Mouse (Mus musculus) ZHBTc4 (cell line): Measurements from ENCODE around the gene Oxtr.

Source experiments
- DNase-seq: peaks from one replicate; pipeline ENCODE4 v3.0.0-alpha.2; 2011; ENCODE audit warnings: low read depth, low spot score

Gene Oxtr

GRCm38 (mm10) chr6:112489910-112490559, at the start of gene Oxtr:
Oxtr (minus strand) TSS chr6:112489943.
- no peak for DNase-seq

DNA sequence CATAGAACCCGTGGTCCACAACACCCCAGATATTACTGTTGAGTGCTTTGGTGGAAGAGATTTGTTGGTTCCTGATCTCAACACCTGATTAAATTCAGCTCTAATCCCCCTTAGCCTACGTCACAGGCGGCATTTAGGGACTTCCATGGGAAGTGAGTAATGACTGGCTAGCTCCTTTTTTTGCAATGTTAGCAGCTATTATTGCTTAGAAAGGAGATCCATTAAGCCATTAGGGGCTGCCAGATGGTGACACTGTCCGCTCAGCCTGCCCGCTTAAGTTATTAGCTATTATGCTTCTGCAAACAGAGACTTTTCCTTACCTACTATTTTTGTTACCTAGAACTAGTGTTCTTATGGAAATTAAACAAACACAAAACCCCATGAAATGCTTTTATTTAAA, 35.7 kb upstream of the Oxtr start:
- no peak for DNase-seq

DNA sequence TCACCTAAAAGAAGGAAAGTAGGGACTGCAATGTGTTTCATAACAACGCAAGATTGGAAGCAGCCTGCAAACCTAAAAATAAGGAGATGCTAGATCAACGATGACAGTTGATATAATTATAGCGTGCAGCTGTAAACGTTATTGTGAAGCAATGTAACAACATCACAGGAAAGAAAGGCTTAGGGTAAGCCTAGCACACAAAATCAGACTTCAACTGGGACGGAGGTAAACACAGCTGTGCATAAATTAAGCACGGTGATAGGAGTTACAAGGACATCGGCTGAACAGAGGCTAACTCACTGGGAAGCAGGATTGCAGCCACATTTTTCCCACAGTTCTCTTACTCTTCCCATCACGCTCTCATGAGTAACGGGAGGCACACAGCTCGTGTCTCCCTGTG, 34.7 kb upstream of the Oxtr start:
- DNase-seq, result no peak

- DNase-seq, result no peak
Measured at GRCm38 (mm10) chr6:112517991-112518390, 28.2 kb upstream of the Oxtr start.

DNA sequence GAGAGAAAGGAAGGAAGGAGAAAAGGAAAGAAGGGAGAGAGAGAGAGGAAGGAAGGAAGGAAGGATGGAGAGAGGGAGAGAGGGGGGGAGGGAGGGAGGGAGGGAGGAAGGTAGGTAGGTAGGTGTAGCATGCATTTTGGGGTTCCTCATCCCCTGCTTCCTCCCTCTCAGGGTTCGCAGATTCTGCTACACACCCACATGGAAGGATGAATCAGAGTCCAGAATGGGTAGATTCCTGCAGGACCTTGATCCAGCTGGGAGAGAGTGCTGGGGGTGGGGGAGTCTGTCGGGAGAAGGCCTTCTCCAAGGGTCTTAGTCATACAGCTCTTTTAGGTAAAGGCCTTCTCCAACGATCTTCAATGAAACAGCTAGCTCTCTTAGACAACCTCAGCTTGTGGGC, 27.8 kb upstream of the Oxtr start:
- no peak for DNase-seq

- peak; percentile 59 for DNase-seq
Measured at GRCm38 (mm10) chr6:112516496-112516895, 26.8 kb upstream of the Oxtr start.

DNA sequence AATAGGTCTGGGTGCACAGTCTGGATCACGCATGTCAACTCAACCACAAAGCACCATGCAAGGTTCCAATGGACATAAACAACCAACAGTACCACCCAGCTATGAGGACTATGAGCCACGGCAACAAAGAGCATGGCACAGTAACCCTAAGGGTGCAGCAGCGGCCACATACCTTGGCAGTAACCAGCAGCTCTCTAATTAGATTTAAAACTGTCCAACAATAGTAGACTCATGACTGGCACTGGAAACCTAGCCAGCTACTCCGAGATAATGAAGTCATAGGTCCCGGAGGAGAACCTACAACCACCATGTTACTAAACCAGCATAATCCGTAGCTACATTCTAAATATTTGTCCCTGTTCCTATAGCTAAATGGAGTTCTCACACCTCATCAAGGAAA, 24.8 kb upstream of the Oxtr start:
- no peak for DNase-seq

- DNase-seq, result no peak
Measured at GRCm38 (mm10) chr6:112510346-112510745, 20.6 kb upstream of the Oxtr start.

- no peak for DNase-seq
Measured at GRCm38 (mm10) chr6:112509590-112510131, 19.9 kb upstream of the Oxtr start.

DNA sequence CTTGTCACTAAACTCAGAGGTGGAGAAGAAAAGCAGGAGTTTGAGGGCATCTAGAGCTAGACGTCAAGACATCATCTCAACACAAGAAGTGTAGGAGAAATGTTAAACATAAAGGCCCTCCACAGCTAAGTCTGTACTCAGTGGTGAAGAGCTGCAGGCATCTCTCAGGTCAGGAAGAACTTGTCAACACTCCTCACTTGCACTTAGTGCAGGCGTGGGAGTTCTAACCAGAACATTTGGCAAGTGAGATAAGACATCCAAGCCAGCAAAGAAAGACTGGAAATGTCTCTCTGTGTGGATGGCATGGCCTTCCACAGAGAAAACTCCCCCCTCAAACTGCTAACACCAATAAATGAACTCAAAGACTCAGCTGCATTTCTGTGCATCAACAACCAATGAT, 17.9 kb upstream of the Oxtr start:
- DNase-seq, result no peak

GRCm38 (mm10) chr6:112501156-112501555, 11.4 kb upstream of the Oxtr start:
- no peak for DNase-seq

DNA sequence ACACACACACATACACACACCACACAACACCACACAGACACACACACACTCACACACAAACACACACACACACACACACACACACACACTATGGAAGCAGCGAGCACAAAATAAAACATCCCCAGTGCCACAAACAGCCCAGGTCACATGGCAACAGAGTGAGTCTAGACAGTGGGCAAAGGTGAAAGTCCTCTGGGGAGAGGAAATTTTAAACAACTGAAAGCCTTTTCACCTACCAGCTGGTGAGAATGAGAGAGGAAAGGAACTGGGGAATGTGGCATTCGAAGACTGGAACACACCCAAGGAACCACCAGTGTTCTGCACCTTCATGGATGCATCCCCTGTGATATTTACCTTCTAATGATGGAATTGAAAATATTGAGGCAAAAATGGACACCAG, 9.7 kb upstream of the Oxtr start:
- no peak for DNase-seq

DNA sequence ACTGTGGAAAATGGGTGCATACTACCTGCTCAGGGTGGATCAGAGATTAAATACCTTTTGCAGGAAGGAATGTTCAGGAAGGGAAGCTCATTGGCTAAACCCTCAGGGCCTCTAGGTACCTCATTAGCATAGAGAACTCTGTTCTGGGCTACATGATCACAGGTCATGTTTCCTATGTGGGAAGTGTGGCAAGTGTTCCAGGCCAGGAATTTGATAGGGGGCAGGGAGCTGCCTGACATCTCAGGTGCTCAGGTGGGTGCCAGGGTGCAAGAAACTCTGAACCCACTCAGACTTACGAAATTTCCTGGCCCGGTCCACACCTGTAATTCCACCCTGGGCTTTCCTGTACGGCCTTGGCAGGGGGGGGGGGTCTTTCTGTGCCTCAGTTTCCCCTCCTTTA, 9.0 kb upstream of the Oxtr start:
- no peak for DNase-seq

DNA sequence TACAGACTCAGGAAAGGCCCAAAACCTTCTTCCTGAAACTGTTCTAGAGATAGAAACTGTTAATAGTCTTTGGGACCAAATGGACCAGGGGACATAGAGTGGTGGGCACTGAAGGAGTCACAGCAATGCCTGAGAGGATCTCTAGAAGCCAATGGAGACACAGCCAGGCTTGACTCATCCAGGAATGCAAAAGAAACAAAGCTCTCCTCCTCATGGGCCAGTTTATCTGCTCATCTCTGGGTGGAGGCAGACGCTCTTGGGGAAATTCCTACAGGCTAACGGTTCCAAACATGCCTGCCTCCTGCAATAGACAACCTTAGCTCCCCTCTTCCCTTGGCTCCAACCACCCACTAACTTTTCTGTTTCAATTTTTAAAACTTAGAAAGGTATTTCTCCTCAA, 7.7 kb upstream of the Oxtr start:
- DNase-seq, result no peak

- no peak for DNase-seq
Measured at GRCm38 (mm10) chr6:112496291-112497060, 6.7 kb upstream of the Oxtr start.

GRCm38 (mm10) chr6:112495219-112495618, 5.5 kb upstream of the Oxtr start:
- DNase-seq, result no peak

- DNase-seq, result no peak
Measured at GRCm38 (mm10) chr6:112494620-112495081, 4.9 kb upstream of the Oxtr start.

DNA sequence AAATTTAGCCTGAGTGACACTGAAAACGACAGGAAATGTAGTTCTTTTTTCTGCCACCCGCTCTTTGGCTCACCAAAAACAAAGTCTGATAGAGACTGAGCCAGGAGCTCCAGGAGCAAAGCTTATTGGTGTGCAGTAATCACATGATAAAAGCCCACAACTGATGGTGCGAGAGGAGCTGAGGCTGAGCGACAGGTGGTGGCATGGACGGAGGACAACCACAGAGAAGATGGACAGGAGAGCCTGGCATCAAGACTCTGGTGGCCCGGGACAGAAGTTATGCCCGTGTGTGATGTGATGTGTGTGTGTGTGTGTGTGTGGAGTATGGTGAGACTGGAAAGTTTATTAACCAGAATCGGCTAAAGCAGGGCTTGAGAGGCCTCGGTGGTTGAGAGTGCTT, 3.6 kb upstream of the Oxtr start:
- no peak for DNase-seq

- no peak for DNase-seq
Measured at GRCm38 (mm10) chr6:112492656-112493055, 2.9 kb upstream of the Oxtr start.

GRCm38 (mm10) chr6:112491521-112491920, 1.8 kb upstream of the Oxtr start:
- no peak for DNase-seq

GRCm38 (mm10) chr6:112490625-112491242, 991 bp upstream of the Oxtr start:
- peak; percentile 91 for DNase-seq

- DNase-seq, result peak; percentile 61
Measured at GRCm38 (mm10) chr6:112489181-112489909, 398 bp downstream of the Oxtr start.
